Mouse (Mus musculus) skeletal muscle tissue, adult 2 months (tissue): Measurements from ENCODE around the gene Akap6.
A peak's percentile ranks its signal among the peaks of the same experiment; 100 is the strongest.

Experiments used
- DNase-seq: peaks from one replicate; pipeline ENCODE4 v3.0.0-alpha.2; 2012; ENCODE audit warnings: low read depth, low spot score

Gene Akap6

GRCm38 (mm10) chr12:53144760-53145159, 445.6 kb downstream of the Akap6 start:
- no peak for DNase-seq

DNA sequence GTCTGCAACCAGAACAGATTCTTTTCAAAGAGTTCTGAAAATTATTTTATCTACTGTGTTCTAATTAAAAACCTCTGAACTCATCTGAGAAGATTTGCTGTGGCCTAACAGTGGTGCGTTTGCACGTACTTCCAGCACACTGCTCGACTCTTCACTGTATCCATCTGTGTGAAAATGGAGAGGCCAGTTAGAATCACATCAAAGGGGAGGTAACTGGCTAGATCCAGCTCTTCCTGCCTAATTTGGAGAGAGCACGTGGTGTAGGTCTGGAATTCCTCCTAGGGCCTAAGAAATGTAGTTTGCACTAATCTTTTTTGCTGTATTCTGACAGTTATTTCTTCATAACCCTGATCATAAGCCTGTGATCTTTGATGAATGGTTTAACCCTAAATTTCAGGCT, 446.3 kb downstream of the Akap6 start:
- DNase-seq: no peak

GRCm38 (mm10) chr12:53146460-53147050, 447.4 kb downstream of the Akap6 start:
- peak; percentile 13 for DNase-seq

DNA sequence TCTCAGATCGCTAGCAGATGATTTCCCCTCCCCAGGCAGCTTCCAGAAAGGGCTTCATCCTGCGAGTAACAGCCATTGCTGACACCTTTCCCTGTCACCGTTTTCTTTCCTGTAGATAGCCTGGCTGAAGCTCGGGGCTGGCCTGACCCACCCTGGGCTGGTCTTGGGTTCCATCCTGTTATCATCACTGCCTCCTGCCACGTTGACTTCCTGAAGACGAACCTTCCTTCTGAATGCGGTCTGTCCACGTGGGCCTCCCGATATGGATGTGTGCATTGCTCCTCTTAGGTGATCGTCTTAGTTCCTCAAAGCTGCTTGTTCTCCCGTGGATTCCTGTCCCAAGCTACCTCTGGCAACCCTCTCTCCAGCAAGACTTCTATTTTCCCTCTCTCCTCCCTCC, 448.5 kb downstream of the Akap6 start:
- no peak for DNase-seq

DNA sequence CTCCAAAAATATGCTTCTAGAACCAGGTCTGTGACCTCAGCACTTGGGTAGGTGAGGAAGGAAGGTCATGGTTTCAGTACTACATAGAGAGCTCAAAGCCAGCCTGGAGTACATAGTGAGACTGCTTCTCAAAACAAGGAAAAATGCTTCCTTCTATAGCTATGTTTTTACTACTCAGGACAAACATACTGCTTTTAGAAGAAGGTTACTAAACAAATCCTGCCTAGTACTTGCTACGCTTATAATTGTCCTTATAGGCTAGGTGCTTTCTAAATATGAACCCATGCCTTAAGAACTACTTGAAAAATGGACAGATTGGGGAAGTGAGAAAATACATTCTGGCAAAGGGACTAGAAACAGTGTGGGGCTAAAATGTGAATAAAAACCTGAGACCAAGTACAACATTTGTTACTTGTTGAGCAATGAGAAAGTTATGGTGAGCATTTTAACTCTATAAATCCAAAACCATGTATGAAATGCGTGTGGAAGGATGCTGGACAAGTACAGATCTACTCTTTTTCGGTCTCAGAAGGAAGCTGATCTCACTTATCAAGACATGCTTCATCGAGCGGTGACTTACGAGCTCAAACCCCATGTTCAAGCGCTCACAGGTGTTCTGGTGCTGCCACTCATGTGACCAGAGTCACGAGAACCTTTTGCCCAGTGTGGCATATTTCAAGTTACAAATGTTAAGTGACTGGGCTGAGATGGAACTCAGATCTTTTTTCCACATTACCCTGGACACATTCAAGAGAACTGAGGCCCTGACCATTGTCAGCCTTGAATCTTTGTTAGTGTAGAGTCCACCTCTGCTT, 469.2 kb downstream of the Akap6 start:
- DNase-seq: no peak

- no peak for DNase-seq
Measured at GRCm38 (mm10) chr12:53191435-53191834, 492.3 kb downstream of the Akap6 start.

DNA sequence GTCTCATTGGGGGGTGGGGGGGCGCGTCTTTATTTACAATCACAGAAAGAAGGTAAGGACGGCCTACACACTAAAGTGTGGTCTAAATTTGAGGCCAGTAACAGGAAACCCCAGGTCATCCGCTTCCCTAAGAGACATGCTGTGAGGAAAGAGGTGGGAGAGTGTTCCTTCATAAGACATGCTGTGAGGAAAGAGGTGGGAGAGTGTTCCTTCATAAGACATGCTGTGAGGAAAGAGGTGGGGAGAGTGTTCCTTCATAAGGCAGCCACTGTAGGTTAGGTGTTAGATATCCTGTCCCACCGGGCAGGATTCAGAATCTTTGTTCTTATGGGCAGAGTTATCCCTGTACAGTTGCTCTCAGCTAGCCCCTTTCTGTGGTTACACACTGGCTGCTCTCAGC, 494.5 kb downstream of the Akap6 start:
- no peak for DNase-seq
